Mouse (Mus musculus) cerebellum, adult (tissue): ENCODE measurements around the gene Aqp9.

ENCODE experiments used
- ATAC-seq: cut with Nextera tagmentation; 2 replicates; pipeline ENCODE4 v1.9.2; 2017; ENCODE audit warnings: mild to moderate bottlenecking, moderate library complexity, mixed read lengths; ENCODE audit not compliant: insufficient number of reproducible peaks, low FRiP score, low TSS enrichment

Aqp9 gene

GRCm38 (mm10) chr9:71071581-71072330 lies 96.7 kb downstream of the Aqp9 start:
- ATAC-seq = peak; percentile 79

- ATAC-seq = no peak
Measured at GRCm38 (mm10) chr9:71070628-71071027, 97.9 kb downstream of the Aqp9 start.

- no peak for ATAC-seq
Measured at GRCm38 (mm10) chr9:71068866-71069390, 99.6 kb downstream of the Aqp9 start.

- ATAC-seq = no peak
Measured at GRCm38 (mm10) chr9:71067156-71067555, 101.3 kb downstream of the Aqp9 start.

- ATAC-seq = no peak
Measured at GRCm38 (mm10) chr9:71066491-71066890, 102.0 kb downstream of the Aqp9 start.

- no peak for ATAC-seq
Measured at GRCm38 (mm10) chr9:71065343-71065875, 103.1 kb downstream of the Aqp9 start.

- no peak for ATAC-seq
Measured at GRCm38 (mm10) chr9:71064291-71064840, 104.1 kb downstream of the Aqp9 start.

- no peak for ATAC-seq
Measured at GRCm38 (mm10) chr9:71063551-71063950, 104.9 kb downstream of the Aqp9 start.

GRCm38 (mm10) chr9:71062976-71063375 lies 105.5 kb downstream of the Aqp9 start:
- ATAC-seq = no peak

GRCm38 (mm10) chr9:71062301-71062700 lies 106.2 kb downstream of the Aqp9 start:
- peak; percentile 45; the same call in 1 of the 2 replicates for ATAC-seq
